Mouse (Mus musculus) kidney, adult 2 months (tissue): Measurements from ENCODE around the gene Acap1. TPM values are rescaled to one million over a fixed set of nuclear protein-coding genes. Genes with fewer than 3 reads are reported as not detected.

ENCODE experiments used
- DNase-seq: peaks from one replicate; pipeline ENCODE4 v3.0.0; 2021
- H3K27ac ChIP-seq: fragments of 200-500 bp; 2 replicates; pipeline ENCODE4 v1.5.1; 2012; ENCODE audit warnings: low read depth, low read length, control low read depth, inconsistent platforms; ENCODE audit not compliant: insufficient read depth
- H3K27me3 ChIP-seq: fragments of 200-500 bp; replicated peaks from 2 replicates; pipeline ENCODE4 v1.6.1; 2012; ENCODE audit warnings: mild to moderate bottlenecking, moderate library complexity, low read length, inconsistent platforms; ENCODE audit not compliant: control insufficient read depth, insufficient read depth
- H3K36me3 ChIP-seq: fragments of 200-500 bp; 2 replicates; pipeline ENCODE4 v1.6.1; 2012; ENCODE audit warnings: mild to moderate bottlenecking, moderate library complexity, low read length, inconsistent platforms; ENCODE audit not compliant: control insufficient read depth, insufficient read depth
- H3K4me1 ChIP-seq: fragments of 200-500 bp; 2 replicates; pipeline ENCODE4 v1.6.1; 2011; ENCODE audit warnings: low read length; ENCODE audit not compliant: control insufficient read depth, insufficient read depth
- H3K4me3 ChIP-seq: fragments of 200-500 bp; 2 replicates; pipeline ENCODE4 v1.5.1; 2011; ENCODE audit warnings: mild to moderate bottlenecking, low read depth, low read length, control low read depth; ENCODE audit not compliant: insufficient read depth
- CTCF ChIP-seq: fragments of 200-500 bp; conservative IDR thresholded peaks from 2 replicates; pipeline ENCODE4 v1.5.1; 2011; ENCODE audit warnings: low read depth, mild to moderate bottlenecking, control low read depth, low read length, moderate library complexity, mixed read lengths; ENCODE audit not compliant: insufficient read depth, insufficient read length
- POLR2A ChIP-seq: fragments of 200-500 bp; IDR thresholded peaks from one replicate; pipeline ENCODE4 v1.6.1; 2011; ENCODE audit warnings: low read depth, low read length, control low read depth
- WGBS: fragments of 180-500 bp; shearing (Covaris S2); methylation state at CpG from one replicate; pipeline ENCODE4 v1.1.7; 2018; 5-methylcytosine and 5-hydroxymethylcytosine counted together
- polyA plus RNA-seq: library from polyadenylated mRNA; depleted of rRNA; stranded (reverse); fragments of >200 nt; gene quantifications from 2 replicates; pipeline ENCODE4 v1.2.3, GENCODE M21; 2012; rRNA removed

The Acap1 gene
- polyA plus RNA-seq, 1 experiment = 6.1 TPM

DNA sequence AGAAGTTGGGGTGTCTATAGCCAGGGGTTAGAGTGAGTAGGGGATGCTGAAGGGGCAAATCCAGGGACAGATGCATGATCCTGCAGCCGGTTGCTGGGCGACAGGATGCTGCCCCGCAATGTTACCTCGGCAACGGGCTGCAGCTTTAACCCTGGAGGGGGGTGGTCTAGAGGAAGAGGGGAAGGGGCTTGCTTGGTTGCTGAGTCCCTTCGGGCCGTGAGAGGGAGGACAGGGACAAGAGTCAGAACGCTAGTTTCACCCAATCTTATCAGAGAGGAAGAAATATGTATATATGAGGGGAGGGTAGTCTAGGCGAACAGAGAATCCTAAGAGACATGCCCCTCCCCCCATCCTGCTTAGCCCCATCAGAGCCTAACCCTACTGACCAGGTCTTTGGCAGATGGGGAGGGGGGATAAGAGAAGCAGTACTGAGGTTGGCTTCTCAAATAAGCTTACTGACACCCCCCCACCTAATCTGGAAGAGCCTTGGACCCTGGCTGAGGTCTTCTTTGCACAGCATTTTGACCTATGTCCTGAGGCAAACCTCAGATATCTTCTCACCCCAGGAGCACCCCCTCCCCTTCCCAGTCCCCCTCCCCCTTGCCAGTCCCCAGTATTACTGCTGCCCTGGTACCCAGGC is 59.9 kb downstream of the Acap1 start:
- Histone ChIP-seq H3K4me1 (peaks cover 6% of the 10 kb centered on the region), H3K4me3 (no peak overlapping the region), H3K36me3 (no peaks in the 10 kb centered on the region), H3K27me3 (no peaks in the 10 kb centered on the region), H3K27ac (no peak overlapping the region)
- no peak for TF ChIP-seq CTCF
- no peak for DNase-seq
- WGBS = 56% methylated on average over 9 of the region's 9 CpGs

DNA sequence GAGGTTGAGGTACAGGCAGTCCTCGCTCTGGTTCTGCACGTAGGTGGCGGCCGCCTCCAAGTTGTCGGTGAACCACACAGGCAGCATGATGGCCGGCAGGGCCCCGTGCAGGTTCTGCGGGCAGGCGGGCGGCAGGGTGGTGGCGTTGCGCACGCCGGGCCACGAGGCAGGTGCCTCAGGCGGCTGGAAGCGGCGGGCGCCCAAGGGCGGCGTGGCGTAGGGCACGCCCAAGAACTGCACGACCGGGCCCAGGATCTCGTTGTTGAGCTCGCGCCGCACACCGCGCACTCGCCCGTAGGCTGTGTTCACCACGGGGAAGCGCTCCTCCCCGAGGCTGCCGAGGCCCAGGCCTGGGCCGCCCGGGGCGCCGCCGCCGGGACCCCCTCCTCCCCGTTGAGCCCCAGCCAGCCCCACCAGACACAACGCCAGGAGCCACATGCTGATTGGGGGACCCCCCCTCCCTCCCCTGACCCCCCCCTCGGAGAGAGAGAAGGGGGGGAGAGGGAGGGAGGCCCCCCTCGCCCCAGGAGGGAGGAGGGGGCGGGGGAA is 61.3 kb downstream of the Acap1 start:
- H3K27me3 ChIP-seq = no peaks in the 10 kb centered on the region
- peak overlapping the region; percentile 16; the same call in 1 of the 2 replicates for H3K4me3 ChIP-seq
- 29% methylated on average over 40 of the region's 48 CpGs for WGBS
- DNase-seq = peak; percentile 33
- H3K27ac ChIP-seq = no peak overlapping the region
- no peaks in the 10 kb centered on the region for H3K36me3 ChIP-seq
- peaks cover 4% of the 10 kb centered on the region for H3K4me1 ChIP-seq
- TF ChIP-seq POLR2A = no peak
- no peak for TF ChIP-seq CTCF

DNA sequence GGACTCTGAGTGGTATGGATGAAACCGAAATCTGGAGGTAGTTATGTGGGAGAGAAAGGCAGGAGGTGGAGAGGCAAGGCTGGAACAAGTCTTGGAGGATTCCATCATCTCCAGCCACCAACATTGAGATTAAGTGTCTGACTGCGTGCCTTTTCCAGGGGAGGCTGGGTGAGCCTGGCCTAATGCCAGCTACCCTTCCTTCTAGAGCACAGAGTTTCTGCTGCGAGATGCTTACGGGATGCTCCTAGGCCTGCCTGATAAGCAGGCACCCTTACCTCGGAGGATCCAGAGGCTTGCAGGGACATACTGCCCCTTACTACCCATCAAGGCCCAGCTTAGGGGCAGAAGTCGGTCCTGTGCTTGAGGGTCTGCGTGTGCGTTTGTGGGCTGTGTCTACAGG is 61.8 kb downstream of the Acap1 start:
- 0 out of 2 replicates have a peak overlapping the region, but pooled peaks have one; percentile 16 for H3K4me3 ChIP-seq

More for the DNA sequence above, 61.8 kb downstream of the Acap1 start:
- Histone ChIP-seq H3K4me1 (no peaks in the 10 kb centered on the region), H3K27me3 (no peaks in the 10 kb centered on the region), H3K27ac (no peak overlapping the region), H3K36me3 (no peaks in the 10 kb centered on the region)
- no peak for TF ChIP-seq CTCF
- no peak for TF ChIP-seq POLR2A
- no peak for DNase-seq
- 78% methylated on average over 8 of the region's 8 CpGs for WGBS

Other genes starting within 250 kb of the Acap1 start
- 0.58 and 0.70 TPM in 2 replicates for gene Sox15, start 240.2 kb downstream of the Acap1 start, polyA plus RNA-seq
- 143 and 147 TPM in 2 replicates for gene Mpdu1, start 232.9 kb downstream of the Acap1 start, polyA plus RNA-seq
- 8.5 and 10.7 TPM in 2 replicates for gene Cd68, start 229.4 kb downstream of the Acap1 start, polyA plus RNA-seq
- 200 and 244 TPM in 2 replicates for gene Eif4a1, start 223.1 kb downstream of the Acap1 start, polyA plus RNA-seq
- 41.8 and 43.5 TPM in 2 replicates for gene Senp3, start 213.5 kb downstream of the Acap1 start, polyA plus RNA-seq
- 3.8 and 4.1 TPM in 2 replicates for gene Tnfsf13, start 209.8 kb downstream of the Acap1 start, polyA plus RNA-seq
- 55.5 and 65.1 TPM in 2 replicates for gene Tnfsf12, start 199.7 kb downstream of the Acap1 start, polyA plus RNA-seq
- 11.0 and 11.6 TPM in 2 replicates for gene Tnfsfm13, start 199.4 kb downstream of the Acap1 start, polyA plus RNA-seq
- gene Polr2a, start 136.9 kb downstream of the Acap1 start, polyA plus RNA-seq = 25.3 and 37.8 TPM in 2 replicates
- 0.05 and 0.10 TPM in 2 replicates for gene Slc35g3, start 133.6 kb downstream of the Acap1 start, polyA plus RNA-seq
- 22.3 and 24.4 TPM in 2 replicates for gene Zbtb4, start 129.6 kb downstream of the Acap1 start, polyA plus RNA-seq
- gene Chrnb1, start 99.6 kb downstream of the Acap1 start, polyA plus RNA-seq = 11.9 and 14.3 TPM in 2 replicates
- gene Fgf11, start 93.7 kb downstream of the Acap1 start, polyA plus RNA-seq = 2.6 and 3.3 TPM in 2 replicates
- 19.2 and 22.4 TPM in 2 replicates for gene Tmem102, start 89.9 kb downstream of the Acap1 start, polyA plus RNA-seq
- 0.02 and 0.04 TPM in 2 replicates for gene Gm39566, start 80.2 kb downstream of the Acap1 start, polyA plus RNA-seq
- 0.20 and 0.26 TPM in 2 replicates for gene Spem2, start 77.1 kb downstream of the Acap1 start, polyA plus RNA-seq
- 0.28 and 0.38 TPM in 2 replicates for gene Spem1, start 73.4 kb downstream of the Acap1 start, polyA plus RNA-seq
- gene Nlgn2, start 57.8 kb downstream of the Acap1 start, polyA plus RNA-seq = 6.4 and 7.8 TPM in 2 replicates
- gene Tmem256, start 57.0 kb downstream of the Acap1 start, polyA plus RNA-seq = 513 and 551 TPM in 2 replicates
- 57.1 and 63.9 TPM in 2 replicates for gene Plscr3, start 49.2 kb downstream of the Acap1 start, polyA plus RNA-seq
- 7.9 and 9.3 TPM in 2 replicates for gene Tnk1, start 36.8 kb downstream of the Acap1 start, polyA plus RNA-seq
- not detected in 2 replicates for gene Tmem95, start 17.5 kb downstream of the Acap1 start, polyA plus RNA-seq
- gene Kctd11, start 14.1 kb downstream of the Acap1 start, polyA plus RNA-seq = 4.8 TPM in 2 replicates
- 0.94 and 0.99 TPM in 2 replicates for gene 2810408A11Rik, start 5.4 kb upstream of the Acap1 start, polyA plus RNA-seq
- 72.0 and 80.1 TPM in 2 replicates for gene Neurl4, start 5.5 kb upstream of the Acap1 start, polyA plus RNA-seq
- gene Gps2, start 18.3 kb upstream of the Acap1 start, polyA plus RNA-seq = 72.9 and 75.5 TPM in 2 replicates
- 465 and 575 TPM in 2 replicates for gene Eif5a, start 26.4 kb upstream of the Acap1 start, polyA plus RNA-seq
- gene Ybx2, start 40.3 kb upstream of the Acap1 start, polyA plus RNA-seq = 60.5 and 71.7 TPM in 2 replicates
- gene Slc2a4, start 52.6 kb upstream of the Acap1 start, polyA plus RNA-seq = 74.2 and 78.6 TPM in 2 replicates
- gene Cldn7, start 69.2 kb upstream of the Acap1 start, polyA plus RNA-seq = 39.2 and 40.0 TPM in 2 replicates
- 84.4 and 104 TPM in 2 replicates for gene Ctdnep1, start 85.6 kb upstream of the Acap1 start, polyA plus RNA-seq
- 66.3 and 68.4 TPM in 2 replicates for gene Elp5, start 87.0 kb upstream of the Acap1 start, polyA plus RNA-seq
- 746 and 1,018 TPM in 2 replicates for gene Gabarap, start 95.6 kb upstream of the Acap1 start, polyA plus RNA-seq
- 16.0 and 21.4 TPM in 2 replicates for gene Phf23, start 100.2 kb upstream of the Acap1 start, polyA plus RNA-seq
- 8.5 and 9.6 TPM in 2 replicates for gene Dvl2, start 105.1 kb upstream of the Acap1 start, polyA plus RNA-seq
- 249 and 308 TPM in 2 replicates for gene Acadvl, start 119.9 kb upstream of the Acap1 start, polyA plus RNA-seq
- gene Dlg4, start 121.4 kb upstream of the Acap1 start, polyA plus RNA-seq = 8.1 and 8.3 TPM in 2 replicates
- gene Asgr1, start 158.5 kb upstream of the Acap1 start, polyA plus RNA-seq = 0.25 and 0.41 TPM in 2 replicates
- gene Asgr2, start 197.1 kb upstream of the Acap1 start, polyA plus RNA-seq = 0.27 and 0.41 TPM in 2 replicates
- 5.0 and 6.2 TPM in 2 replicates for gene Mgl2, start 234.8 kb upstream of the Acap1 start, polyA plus RNA-seq